Mouse (Mus musculus): ENCODE results near the gene Gpr101.

Gene Gpr101

DNA sequence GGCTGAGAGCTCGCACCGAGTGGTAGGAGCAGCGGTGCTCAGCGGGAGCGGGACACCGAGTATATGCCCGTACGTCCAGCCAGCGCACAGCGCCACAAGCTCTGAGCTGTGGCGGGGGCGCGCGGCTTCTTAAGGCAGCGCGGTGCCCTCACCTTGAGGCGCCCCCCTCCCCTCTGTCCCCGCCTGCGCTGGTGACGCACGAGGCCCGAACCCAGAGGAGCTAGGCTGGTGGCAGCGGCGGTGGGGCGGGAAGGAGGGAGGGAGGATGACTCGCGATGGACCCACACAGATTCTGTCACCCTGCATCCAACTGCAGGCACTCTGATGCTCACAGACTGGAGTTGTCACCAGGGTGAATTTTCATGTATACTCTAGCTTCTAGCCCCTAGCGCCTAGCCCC is at the start of gene Gpr101:
Gene Gpr101 (minus strand): TSS at position 124 of the 400 bp plus-strand sequence.
- DNase-seq, result no peak

DNA sequence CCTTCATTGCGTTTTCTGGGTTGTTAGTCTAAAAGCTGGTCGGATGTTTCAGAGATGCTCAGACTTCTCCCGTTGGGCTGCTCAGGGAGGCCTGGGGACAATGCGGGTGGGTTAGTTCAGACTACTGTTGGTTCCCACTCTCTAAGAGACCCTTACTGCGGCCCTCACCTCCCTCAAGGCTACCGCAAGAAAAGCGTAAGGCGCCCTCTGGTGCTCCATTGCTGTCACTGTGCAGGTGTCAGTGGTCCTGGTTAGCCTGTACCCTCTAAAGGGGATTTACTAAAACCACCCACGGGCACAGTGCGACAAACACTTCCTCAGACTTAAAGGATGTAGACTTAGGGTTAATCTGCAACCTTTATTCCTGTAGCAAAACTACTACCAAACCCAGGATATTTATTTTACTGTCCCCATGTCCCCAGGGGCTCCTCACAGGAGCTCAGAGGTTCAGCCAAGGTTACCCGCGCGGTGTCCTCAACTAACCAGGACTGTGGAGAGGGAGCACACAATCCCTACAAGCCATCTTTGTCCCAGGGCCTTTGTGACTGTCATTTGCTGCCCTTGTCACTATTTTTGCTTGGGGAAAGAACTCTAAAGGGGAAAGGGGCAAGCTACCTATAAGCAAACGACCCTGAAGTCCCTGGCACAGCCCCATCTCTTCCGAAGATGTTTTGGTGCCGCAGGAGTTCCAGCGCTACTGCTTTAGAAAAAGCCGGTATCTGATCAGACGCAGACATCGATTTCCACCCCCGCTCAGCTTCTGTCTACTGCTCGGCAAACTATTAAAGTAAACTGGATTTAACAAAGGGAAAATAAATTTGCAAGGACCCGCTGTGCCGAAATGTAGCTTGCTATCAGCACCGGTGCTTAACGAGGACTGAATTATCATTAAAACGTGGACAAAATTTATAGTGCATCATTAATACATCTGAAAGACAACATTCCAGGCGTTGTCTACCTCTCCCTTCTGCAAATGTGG is 17.8 kb upstream of the Gpr101 start:
- DNase-seq, result no peak

DNA sequence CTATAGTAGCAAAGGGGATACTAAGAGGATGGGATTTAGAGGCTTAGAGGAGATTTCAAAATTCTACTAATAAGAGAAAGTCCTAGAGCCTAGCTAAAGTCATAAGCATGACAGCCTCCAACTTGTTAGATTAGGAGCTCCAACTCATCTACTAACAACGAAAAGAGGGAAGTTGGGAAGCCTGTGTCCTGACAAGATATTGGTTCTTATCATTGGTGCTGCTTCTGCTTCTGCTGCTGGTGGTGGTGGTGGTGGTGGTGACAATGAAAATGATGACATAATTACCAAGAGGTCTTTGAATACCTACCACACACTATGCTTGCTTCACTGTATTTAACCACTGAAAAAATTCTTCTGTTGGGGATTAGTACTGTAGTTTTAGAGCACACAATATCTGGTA is 2.7 kb upstream of the Gpr101 start:
- DNase-seq, result no peak
